Mouse (Mus musculus) fat pad, adult 2 months (tissue): Measurements from ENCODE around the gene Rad51c.
"Not testable (repeated sequence)": the region's sequence is repeated elsewhere in the genome, so short reads cannot be mapped to it uniquely, and the experiment has no call there.

Experiments used
- DNase-seq: peaks from one replicate; pipeline ENCODE4 v3.0.0-alpha.2; 2011; ENCODE audit warnings: low read depth, low spot score; ENCODE audit errors: extremely low read depth

Gene Rad51c

DNA sequence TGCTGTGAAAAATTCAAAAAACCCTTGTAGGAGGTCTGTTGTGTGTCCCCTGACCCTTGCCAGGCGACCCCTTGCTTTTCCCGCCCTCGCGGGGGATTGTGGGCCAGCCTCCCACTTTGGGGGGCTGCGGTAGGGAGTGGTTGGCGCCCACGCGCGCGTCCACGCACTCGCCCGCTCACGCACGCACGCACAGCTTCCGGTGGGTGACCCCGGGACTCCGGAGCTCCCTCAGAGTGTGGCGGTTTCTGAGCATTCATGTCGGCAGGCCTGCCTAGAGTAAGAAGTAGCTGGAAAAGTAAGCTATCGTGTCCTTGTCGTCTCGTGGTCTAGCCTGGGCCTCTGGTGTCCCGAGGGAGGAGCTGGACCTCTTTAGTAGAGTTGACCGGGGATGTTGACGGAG lies at the start of gene Rad51c, which contains the start of gene Tex14:
TSS of gene Rad51c (minus strand) at position 79 of the 400 bp plus-strand sequence.
TSS of gene Tex14 (plus strand) at position 190 of the 400 bp plus-strand sequence.
- no peak for DNase-seq

DNA sequence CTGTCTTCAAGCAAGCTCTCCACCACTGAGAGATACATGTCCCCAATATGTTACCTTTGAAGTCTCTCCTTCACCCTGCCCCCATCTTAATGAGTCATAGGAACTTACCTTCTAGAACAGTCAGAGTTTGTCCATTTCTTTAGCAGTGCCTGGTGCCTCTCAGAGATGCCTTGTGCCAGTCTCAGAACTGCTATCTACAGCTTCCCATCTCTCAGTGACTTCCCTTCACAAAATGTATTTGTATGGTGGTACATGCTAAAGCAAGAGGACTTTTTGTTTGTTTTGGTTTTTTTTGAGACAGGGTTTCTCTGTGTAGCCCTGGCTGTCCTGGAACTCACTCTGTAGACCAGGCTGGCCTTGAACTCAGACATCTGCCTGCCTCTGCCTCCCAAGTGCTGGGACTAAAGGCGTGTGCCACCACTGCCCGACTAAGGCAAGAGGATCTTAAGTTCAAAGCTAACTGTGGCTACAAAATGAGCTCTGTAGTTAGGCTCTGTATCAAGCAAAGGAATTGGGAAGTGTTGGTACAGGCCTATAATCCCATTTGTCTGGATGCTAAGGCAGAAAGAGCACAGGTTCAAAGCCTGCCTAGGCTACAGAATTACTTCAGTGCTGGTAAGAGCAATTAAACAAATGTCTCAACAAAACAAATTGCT lies 49.4 kb upstream of the Rad51c start:
- no peak for DNase-seq

DNA sequence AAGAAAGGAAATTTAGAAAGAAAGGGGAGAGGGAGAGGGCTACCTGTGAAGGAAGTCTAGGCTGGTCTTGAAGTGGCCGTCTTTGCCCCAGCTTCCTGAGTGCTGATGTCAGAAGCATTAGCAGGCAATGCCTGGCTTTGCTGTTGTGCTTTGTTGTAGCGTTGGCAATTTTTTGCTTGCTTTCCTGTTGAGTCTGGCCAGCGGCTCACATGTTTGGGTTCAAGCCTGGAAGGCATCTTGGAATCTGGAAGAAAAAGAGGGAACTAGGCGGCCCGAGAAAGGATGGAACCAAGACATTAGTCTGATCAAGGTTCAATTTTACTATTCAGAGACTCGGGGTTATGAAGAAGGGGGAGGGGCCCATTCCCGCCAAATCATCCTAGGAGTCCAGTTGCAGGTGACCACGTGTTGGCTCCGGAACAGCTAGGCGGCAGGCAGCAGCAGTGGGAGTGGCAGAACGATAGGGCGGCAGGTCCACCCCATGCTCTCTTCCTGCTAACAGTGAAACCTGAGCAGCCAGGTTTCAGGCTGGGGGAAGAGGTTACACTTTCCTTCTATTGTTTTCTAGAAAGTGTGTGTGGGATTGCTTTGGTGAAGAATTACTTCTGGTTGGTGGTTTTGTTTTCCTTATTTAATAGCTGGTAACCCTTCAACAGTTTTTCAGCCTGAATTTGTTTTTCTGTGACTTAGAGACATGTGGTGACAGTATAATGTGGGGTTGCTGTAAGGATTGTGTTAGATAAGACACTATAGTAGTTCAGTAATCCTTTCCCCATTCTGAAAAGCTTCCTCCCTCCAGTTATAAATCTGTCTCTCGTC lies 48.7 kb upstream of the Rad51c start:
- DNase-seq = no peak

DNA sequence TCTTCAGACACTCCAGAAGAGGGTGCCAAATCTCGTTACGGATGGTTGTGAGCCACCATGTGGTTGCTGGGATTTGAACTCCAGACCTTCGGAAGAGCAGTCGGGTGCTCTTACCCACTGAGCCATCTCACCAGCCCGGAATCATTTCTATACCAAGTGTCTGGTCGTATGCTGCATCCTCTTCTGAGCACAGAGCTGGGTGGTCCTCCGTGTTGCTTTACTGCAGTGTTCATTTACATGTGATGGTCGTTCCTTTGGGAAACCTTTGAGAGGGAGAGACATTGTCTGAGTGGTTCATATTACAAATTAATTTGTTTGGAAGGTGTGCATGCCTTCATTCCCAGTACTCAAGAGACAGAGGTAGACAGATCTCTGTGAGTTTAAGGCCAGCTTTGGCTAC lies 48.0 kb upstream of the Rad51c start:
- not testable (repeated sequence) for DNase-seq

DNA sequence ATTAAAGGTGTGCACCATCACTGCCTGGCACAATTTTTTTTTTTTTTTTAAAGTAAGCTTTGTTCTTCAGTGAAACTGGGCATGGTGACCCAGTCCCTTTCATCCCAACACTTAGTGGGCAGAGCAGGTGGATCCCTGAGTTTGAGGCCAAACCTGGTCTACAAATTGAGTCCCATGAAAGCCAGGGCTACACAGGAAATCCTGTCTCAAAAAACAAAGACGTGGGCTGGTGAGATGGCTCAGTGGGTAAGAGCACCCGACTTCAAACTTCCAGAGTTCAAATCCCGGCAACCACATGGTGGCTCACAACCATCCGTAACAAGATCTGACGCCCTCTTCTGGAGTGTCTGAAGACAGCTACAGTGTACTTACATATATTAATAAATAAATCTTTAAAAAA lies 45.1 kb upstream of the Rad51c start:
- DNase-seq = not testable (repeated sequence)

DNA sequence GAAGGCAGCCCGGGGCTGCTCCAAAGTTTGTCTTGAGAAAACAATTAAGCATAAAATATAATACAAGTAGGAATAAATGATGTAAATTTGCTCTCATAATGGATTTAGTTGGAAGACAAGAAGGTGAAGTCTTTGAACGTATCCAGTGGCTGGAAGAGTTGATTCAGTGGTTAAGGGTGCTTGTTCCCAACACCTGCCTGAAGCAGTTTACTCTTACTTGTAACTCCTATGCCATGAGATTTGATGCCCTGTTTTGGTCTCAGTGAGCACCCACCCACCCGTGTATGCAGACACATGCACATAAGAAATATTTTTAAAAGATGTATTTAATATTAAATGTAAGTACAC lies 44.4 kb upstream of the Rad51c start:
- DNase-seq = no peak

DNA sequence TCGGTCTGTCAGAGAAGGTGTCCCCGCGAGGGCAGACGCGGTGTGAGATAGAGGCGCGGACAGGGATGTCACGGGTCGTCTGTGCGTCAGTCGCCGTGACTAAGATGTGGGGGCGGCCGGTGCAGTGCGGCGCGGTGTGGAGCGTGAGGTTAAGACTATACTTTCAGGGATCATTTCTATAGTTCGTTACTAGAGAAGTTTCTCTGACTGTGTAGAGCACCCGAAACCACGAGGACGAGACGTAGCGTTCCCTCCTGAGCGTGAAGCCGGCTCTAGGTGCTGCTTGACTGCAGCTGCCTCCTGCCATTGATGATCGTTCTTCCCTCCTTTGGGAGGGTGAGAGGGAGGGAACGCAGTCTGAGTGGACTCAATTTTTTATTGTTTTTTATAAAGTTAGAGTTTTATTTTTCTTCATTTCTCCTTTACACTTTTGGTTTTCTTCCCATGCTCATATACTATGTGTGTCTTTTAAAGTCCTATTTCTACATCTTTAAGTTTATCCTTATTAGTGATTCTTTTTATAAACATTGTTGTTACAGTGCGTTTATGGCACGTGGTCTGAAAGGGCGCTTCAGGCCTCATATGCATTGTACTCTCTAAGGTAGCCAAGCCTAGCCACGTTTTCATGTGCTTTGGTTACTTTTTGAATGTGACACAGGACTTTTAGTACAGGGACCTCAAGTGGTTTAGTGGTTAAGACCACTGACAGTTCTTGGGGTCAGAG lies 43.9 kb upstream of the Rad51c start:
- not testable (repeated sequence) for DNase-seq

DNA sequence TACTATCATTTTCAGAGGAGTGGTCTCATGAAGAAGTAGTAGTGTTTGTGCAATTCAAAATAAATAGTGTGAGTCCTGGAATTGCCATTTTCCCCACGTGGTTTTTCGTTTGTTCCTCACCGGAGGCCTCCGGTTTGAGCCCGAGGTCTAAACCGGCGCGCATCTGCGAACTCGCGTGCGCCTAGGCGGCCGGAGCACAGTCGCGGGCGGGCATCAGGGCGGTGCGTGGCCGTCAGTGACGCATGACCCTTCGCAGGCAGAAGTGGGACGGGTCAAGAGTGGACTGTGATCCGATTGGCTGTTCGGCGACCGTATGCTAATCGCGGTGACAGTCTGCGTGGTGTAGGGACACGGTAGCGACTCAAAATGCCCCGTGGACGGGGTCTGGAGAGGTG lies 43.3 kb upstream of the Rad51c start:
- not testable (repeated sequence) for DNase-seq

DNA sequence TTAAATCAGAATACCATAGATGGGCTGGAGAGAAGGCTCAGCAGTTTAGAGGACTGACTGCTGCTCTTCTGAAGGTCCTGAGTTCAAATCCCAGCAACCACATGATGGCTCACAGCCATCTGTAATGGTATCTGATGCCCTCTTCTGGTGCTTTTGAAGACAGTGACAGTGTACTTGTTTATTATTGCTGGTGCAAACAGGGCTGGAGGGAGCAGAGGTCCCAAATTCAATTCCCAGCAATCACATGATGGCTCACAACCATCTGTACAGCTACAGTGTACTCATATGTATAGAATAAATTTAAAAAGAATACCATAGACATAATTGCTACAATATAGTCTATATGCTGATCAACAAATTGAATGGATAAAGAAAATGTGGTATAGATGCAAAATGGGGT lies 42.7 kb upstream of the Rad51c start:
- DNase-seq = no peak

DNA sequence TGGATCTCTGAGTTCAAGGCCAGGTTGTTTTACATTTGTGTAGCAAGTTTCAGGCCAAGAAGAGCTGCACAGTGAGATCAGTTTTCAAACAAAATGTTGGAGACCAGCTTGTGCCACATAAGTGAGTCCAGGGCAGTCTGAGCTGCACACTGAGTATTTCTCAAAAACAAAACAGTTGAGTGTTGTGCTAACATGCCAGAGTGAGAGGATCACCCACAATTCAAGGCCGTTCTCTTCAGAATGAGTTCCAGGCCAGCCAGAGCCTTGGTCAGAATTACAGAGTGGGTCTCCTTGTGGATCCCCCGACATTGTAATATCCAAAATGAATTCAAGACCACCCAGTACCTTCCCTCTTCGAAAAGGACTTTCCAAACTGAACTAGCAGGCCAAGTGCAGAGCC lies 41.4 kb upstream of the Rad51c start:
- no peak for DNase-seq

DNA sequence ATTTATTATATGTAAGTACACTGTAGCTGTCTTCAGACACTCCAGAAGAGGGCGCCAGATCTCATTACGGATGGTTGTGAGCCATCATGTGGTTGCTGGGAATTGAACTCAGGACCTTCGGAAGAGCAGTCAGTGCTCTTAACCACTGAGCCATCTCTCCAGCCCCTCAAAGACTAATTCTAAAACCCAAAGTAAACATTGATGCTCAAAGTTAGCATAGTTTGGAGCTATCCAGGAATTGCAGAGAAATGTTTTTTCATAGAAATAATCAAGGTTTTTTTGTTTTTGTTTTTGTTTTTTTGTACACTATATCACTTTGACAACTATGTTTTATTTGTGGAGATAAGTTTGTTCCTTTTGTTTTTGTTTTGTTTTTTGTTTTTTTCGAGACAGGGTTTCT lies 40.8 kb upstream of the Rad51c start:
- DNase-seq = not testable (repeated sequence)

DNA sequence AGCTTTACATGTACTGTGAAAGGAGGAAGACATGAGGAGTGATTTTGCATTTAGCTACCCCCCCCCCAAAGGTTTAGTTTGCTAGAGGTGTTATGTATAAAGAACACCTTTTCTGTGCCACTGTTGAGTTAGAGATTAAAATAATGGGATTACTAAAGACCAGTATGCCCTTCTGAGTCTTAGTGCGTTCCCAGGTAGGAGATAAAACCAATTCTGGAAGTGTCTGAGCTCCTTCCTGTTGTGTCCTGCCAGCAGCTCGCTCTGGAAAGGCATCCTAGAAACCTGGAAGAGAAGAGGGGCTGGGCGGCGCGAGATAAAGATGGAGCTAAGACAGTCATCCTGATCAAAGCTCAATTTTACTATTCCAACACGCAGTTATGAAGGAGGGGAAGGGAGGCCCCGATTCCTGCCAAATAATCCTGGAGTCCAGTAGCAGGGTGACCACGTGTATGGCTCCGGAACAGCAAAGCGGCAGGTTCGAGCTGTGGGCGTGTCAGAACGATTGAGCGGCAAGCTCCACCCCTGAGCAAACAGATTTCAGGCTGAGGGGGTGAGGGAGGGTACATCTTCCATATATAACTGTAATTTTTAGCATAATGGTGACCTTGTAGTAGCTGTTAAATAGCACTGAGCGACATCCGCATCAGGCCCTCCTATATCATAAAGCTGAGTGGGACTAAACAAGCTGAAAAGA lies 40.1 kb upstream of the Rad51c start:
- DNase-seq = no peak

DNA sequence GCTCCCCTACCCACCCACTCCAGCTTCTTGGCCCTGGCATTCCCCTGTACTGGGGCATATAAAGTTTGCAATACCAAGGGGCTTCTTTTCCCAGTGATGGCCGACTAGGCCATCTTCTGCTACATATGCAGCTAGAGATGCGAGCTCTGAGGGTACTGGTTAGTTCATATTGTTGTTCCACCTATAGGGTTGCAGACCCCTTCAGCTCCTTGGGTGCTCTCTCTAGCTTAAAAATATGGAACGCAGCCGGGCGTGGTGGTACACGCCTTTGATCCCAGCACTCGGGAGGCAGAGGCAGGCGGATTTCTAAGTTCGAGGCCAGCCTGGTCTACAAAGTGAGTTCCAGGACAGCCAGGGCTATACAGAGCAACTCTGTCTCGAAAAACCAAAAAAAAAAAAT lies 39.3 kb upstream of the Rad51c start:
- DNase-seq = not testable (repeated sequence)

DNA sequence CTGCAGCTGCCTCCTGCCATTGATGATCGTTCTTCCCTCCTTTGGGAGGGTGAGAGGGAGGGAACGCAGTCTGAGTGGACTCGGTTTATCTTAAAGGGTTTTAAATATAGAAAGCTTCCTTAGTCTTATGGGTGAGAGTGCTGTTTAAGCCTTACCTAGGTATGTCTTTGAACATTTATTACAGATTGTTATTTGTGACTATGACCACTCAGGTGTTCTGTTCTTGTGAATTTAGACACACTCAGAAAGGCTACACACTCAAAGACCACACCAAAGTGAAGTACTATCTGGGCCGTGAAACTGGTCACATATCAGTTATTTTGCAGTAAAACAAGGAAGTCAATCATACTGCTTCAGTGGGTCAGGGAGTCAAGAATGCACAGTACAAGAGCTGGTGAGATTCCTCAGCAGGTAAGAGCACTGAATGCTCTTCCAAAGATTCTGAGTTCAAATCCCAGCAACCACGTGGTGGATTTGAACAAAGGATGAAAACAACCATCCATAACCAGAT lies 38.7 kb upstream of the Rad51c start:
- peak; percentile 65 for DNase-seq

DNA sequence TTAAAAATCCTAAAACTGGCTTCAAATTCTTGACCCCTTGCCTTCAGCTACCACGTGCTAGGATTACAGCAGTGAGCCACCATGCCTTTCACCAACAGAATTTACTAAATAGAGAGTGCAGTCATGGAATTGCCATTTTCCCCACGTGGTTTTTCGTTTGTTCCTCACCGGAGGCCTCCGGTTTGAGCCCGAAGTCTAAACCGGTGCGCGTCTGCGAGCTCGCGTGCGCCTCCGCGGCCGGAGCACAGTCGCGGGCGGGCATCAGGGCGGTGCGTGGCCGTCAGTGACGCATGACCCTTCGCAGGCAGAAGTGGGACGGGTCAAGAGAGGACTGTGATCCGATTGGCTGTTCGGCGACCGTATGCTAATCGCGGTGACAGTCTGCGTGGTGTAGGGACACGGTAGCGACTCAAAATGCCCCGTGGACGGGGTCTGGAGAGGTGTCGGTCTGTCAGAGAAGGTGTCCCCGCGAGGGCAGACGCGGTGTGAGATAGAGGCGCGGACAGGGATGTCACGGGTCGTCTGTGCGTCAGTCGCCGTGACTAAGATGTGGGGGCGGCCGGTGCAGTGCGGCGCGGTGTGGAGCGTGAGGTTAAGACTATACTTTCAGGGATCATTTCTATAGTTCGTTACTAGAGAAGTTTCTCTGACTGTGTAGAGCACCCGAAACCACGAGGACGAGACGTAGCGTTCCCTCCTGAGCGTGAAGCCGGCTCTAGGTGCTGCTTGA lies 38.1 kb upstream of the Rad51c start:
- DNase-seq = not testable (repeated sequence)

DNA sequence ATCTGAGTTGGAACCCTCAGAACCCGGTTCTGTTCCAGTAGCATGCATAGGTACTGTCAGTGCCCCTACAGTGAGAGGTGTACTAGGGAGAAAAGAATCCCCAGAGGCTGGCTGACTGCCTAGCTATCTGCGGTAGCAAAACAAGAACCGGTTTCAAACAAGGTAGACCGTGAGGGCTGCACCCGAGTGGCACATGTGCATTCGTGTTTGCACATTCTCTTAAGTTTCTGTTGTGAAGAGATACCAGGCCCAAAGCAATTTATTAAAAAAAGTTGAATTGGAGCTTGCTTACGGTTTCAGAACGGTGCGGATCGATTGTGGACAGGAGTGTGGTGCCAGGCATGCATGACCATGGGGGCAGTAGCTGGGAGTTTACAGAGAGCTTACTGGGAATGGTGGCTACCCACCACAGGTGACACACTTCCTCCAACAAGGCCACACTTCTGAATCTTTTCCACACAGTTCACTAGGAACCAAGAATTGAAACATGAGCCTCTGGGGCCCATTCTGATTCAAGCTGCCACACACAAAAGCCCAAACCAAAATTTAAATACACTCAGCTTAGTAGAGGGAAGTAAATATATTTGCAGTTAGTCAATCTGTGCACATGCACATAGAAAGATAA lies 35.2 kb upstream of the Rad51c start:
- DNase-seq = no peak

DNA sequence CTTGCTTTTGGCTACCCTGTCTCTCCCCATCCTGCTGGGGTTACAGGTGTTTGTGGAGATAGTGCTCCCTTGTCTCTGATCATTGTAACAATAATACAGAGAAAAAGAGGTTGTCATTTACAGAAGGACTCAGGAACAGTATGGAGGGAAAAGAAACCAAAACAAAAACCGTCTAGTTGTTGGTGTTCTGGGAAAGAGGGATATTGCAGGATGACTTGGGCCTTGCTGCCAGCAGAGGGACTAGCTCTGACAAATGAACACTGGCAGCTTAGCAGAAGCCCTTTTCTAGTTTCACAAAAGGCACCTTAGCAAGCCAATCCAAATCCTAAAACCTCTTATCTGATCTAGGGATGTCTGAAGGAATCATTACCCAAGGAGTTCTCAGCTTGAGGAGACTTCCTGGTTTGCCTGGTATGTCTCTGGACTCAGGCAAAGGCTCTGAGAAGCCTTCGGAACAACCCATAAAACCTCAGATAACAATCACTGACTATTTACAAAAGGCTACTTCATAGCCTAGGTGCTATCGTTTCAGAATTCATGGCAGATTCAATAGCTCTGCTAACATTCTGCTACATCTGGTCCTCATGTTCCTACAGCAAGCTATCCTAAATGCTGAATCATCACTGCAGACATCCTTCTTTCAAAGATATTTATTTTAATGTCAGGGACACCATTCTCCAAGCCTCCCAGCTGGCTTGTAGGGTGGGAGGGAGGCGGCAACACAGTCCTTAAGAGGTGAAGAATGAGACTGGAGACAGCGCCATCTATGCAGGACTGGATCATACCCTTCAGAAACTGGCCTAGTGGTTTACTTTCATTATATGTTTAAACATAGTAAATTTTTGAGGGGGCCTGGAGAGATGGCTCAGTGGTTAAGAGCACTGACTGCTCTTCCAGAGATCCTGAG lies 31.8 kb upstream of the Rad51c start:
- no peak for DNase-seq

DNA sequence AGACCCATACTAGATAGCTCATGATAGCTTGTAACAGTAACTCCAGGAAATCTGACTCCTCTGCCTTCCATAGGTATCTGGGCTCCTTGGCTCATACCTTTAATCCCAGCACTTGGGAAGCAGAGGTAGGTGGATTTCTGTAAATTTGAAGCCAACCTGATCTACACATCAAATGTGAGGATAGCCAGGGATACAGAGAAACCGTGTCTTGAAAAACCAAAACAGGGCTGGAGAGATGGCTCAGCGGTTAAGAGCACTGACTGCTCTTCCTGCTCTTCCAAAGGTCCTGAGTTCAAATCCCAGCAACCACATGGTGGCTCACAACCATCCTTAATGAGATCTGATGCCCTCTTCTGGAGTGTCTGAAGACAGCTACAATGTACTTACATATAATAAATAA lies 30.4 kb upstream of the Rad51c start:
- DNase-seq = not testable (repeated sequence)
